Mouse (Mus musculus) heart, postnatal 36 days (tissue): Measurements from ENCODE around the gene Rps15. TPM values are rescaled to one million over a fixed set of nuclear protein-coding genes. Genes with fewer than 3 reads are reported as not detected.

Experiments used
- DNase-seq, 2 experiments: peaks; one replicate each; pipeline ENCODE4 v3.0.0; 2021 to 2022
- intact Hi-C: fragments of 180-260 bp; cut with DNase I; formaldehyde crosslinking; loops from one replicate; pipeline ENCODE4 v1.15.1; 2025
- total RNA-seq, 2 experiments: library from RNA; stranded (reverse); gene quantifications; 2 replicates each; pipeline ENCODE4 v1.2.3; 2021

The Rps15 gene
- total RNA-seq, 2 experiments from 2014 or later = 748 to 777 TPM

- intact Hi-C loops = no loop called here
Observed at GRCm38 (mm10) chr10:80259861-80260641, 32.2 kb upstream of the Rps15 start.

GRCm38 (mm10) chr10:80260642-80261584 is 31.3 kb upstream of the Rps15 start, which contains the start of the genes Gamt and Dazap1:
Gamt (minus strand) TSS chr10:80261012.
Dazap1 (plus strand) TSS chr10:80261486.
- DNase-seq = peak; percentile 97 to 99
- intact Hi-C loops = no loop called here

More at GRCm38 (mm10) chr10:80259861-80260641, 32.2 kb upstream of the Rps15 start:
- peak in 1 of 2 experiments; percentile 58 for DNase-seq

- intact Hi-C loops = no loop called here
- DNase-seq = peak; percentile 96 to 97
Observed at GRCm38 (mm10) chr10:80261585-80261968, 30.7 kb upstream of the Rps15 start.

GRCm38 (mm10) chr10:80262169-80262568 is 30.1 kb upstream of the Rps15 start:
- no peak for DNase-seq
- intact Hi-C loops = no loop called here

GRCm38 (mm10) chr10:80262776-80263365 is 29.4 kb upstream of the Rps15 start:
- no peak for DNase-seq
- intact Hi-C loops = no loop called here

- intact Hi-C loops = no loop called here
- DNase-seq = peak; percentile 99
Observed at GRCm38 (mm10) chr10:80264341-80265148, 27.7 kb upstream of the Rps15 start.

GRCm38 (mm10) chr10:80265149-80265486 is 27.1 kb upstream of the Rps15 start:
- DNase-seq = no peak
- intact Hi-C loops = no loop called here

GRCm38 (mm10) chr10:80270099-80270498 is 22.2 kb upstream of the Rps15 start:
- intact Hi-C loops = no loop called here
- no peak for DNase-seq

- intact Hi-C loops = no loop called here
- DNase-seq = no peak
Observed at GRCm38 (mm10) chr10:80270734-80271181, 21.5 kb upstream of the Rps15 start.

GRCm38 (mm10) chr10:80271186-80271843 is 20.9 kb upstream of the Rps15 start:
- no peak for DNase-seq
- intact Hi-C loops = no loop called here

GRCm38 (mm10) chr10:80271870-80272585 is 20.2 kb upstream of the Rps15 start:
- intact Hi-C loops = no loop called here
- no peak for DNase-seq

GRCm38 (mm10) chr10:80273847-80274246 is 18.4 kb upstream of the Rps15 start:
- no peak for DNase-seq
- intact Hi-C loops = no loop called here

- intact Hi-C loops = no loop called here
- DNase-seq = no peak
Observed at GRCm38 (mm10) chr10:80276238-80276637, 16.0 kb upstream of the Rps15 start.

- intact Hi-C loops = no loop called here
- DNase-seq = no peak
Observed at GRCm38 (mm10) chr10:80278390-80278789, 13.9 kb upstream of the Rps15 start.

GRCm38 (mm10) chr10:80279273-80279672 is 13.0 kb upstream of the Rps15 start:
- no peak for DNase-seq
- intact Hi-C loops = no loop called here

- no peak for DNase-seq
- intact Hi-C loops = no loop called here
Observed at GRCm38 (mm10) chr10:80281304-80281703, 10.9 kb upstream of the Rps15 start.

GRCm38 (mm10) chr10:80281921-80282371 is 10.3 kb upstream of the Rps15 start:
- intact Hi-C loops = no loop called here
- peak in 1 of 2 experiments; percentile 37 for DNase-seq

- intact Hi-C loops = no loop called here
- no peak for DNase-seq
Observed at GRCm38 (mm10) chr10:80282481-80283441, 9.5 kb upstream of the Rps15 start.
